Mouse (Mus musculus) limb, embryonic 12.5 days (tissue): ENCODE measurements around the gene Slc2a3. TPM values are rescaled to one million over a fixed set of nuclear protein-coding genes. Genes with fewer than 3 reads are reported as not detected.

ENCODE experiments used
- microRNA-seq: library from miRNA; unstranded; fragments of <30 nt; microRNA quantifications from one replicate; pipeline ENCODE4, GENCODE M21; 2017
- polyA plus RNA-seq: library from polyadenylated mRNA; unstranded; fragments of >200 nt; fragmentation: Nextera tagmentation; extraction: Ambion mirVana; gene quantifications from 2 replicates; pipeline ENCODE4 v1.2.1, GENCODE M21; 2016

Gene Slc2a3
- polyA plus RNA-seq, 1 experiment from 2014 or later, result 89.5 TPM

Small RNA genes within 50 kb of the gene (microRNA-seq; reads per million reads assigned to microRNA genes)
- not detected for gene Mir7231

Other genes starting within 250 kb of the Slc2a3 start
- 0.34 and 0.36 TPM in 2 replicates for gene Aicda, start 247.8 kb downstream of the Slc2a3 start, polyA plus RNA-seq
- gene Apobec1, start 199.2 kb downstream of the Slc2a3 start, polyA plus RNA-seq, result 1.2 and 2.6 TPM in 2 replicates
- gene Gdf3, start 191.6 kb downstream of the Slc2a3 start, polyA plus RNA-seq, result 0.13 TPM in 1 of 2 replicates, not detected in the other
- gene Dppa3, start 175.2 kb downstream of the Slc2a3 start, polyA plus RNA-seq, result not detected in 2 replicates
- 0.10 and 0.24 TPM in 2 replicates for gene Nanog, start 94.2 kb downstream of the Slc2a3 start, polyA plus RNA-seq
- 4.6 and 6.0 TPM in 2 replicates for gene Foxj2, start 18.3 kb upstream of the Slc2a3 start, polyA plus RNA-seq
- gene C3ar1, start 54.5 kb upstream of the Slc2a3 start, polyA plus RNA-seq, result 1.6 and 2.3 TPM in 2 replicates
- gene Necap1, start 72.8 kb upstream of the Slc2a3 start, polyA plus RNA-seq, result 61.8 and 64.8 TPM in 2 replicates
- 0.84 and 0.95 TPM in 2 replicates for gene Clec4a1, start 120.2 kb upstream of the Slc2a3 start, polyA plus RNA-seq
- gene Clec4a3, start 150.9 kb upstream of the Slc2a3 start, polyA plus RNA-seq, result 0.48 and 0.97 TPM in 2 replicates
- not detected in 2 replicates for gene Clec4a4, start 188.7 kb upstream of the Slc2a3 start, polyA plus RNA-seq
- not detected in 2 replicates for gene Clec4b1, start 248.3 kb upstream of the Slc2a3 start, polyA plus RNA-seq